10 mouse cellular contexts compared by ENCODE assay signal in the genomic region with DNA sequence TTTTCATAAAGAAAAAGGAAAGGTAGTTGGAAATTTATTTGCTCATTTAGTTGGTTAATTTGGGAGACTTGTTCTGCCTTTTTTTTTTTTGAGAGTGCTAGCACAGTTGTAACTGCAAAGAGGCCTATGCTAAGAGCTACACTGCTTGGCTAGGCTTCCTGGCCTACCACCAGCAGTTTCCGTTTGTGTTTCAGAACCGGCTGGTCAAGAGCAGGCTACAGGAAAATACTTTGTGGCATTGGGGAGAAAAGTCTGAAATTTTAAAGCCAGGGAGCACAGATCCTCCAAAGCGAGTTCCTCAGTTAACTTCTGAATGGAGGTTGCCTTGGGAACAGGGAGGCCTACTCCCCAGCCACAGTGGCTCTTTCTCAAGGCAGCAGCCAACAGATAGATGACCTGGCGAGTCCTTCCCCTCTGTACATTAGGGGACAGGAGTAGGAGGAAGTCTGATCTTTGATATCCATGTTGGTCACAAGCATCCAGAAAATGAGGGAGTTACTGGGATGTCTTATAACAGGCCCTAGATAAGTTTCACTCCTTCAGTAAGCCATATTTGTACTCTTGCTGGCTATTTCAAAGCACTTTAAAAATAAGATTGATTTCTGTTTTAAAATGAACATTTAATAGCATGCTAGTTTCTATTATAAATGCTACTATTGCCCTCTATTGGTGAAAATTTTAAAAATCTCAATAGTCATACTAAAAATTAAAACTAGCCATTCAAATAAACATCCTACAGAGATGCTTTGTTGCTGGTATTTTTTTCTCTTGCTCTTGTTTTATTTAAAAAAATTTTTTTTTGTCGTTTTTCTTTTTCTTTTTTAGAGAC. TPM values are rescaled to one million over a fixed set of nuclear protein-coding genes. Genes with fewer than 3 reads are reported as not detected.
DNase-seq lines count a peak whose midpoint lies in the region; ATAC-seq and TF ChIP-seq lines count a peak whose summit lies in the region.
"Had no signal": no experiment of that assay in that cellular context is flagged by ENCODE, and none has a peak within 500 bp of the region (broad histone marks: within the 10 kb centered on the region; RNA-seq: fewer than 3 reads in every experiment).

No protein-coding gene starts in this region.

- H3K4me3 ChIP-seq in left cerebral cortex, adult 2 months: no peak overlapping the region
- H3K4me3 ChIP-seq in MEL (ENCODE audit: control insufficient read depth in 1 of 2, insufficient read depth in 1 of 2, low read depth in 2 of 2, low read length in 2 of 2): no peak overlapping the region
- no peak overlapping the region for H3K4me3 ChIP-seq in hindbrain, embryonic 14.5 days (replicated peaks; ENCODE audit: low read length)
- H3K4me3 ChIP-seq: megakaryocyte, embryonic 14.5 days had no signal

- no peak overlapping the region for H3K9ac ChIP-seq in MEL (ENCODE audit: control insufficient read depth, low read depth, low read length, poor library complexity, severe bottlenecking)
- H3K9ac ChIP-seq in hindbrain, embryonic 14.5 days: no peak overlapping the region; the same call in 1 of the 2 replicates

- TF ChIP-seq CTCF in left cerebral cortex, adult 2 months (IDR thresholded peaks at IDR 0.05): peak; percentile 48
- peak in 1 of 3 experiments; percentile 50; a peak in 2 of 6 replicates for TF ChIP-seq CTCF in MEL (IDR thresholded peaks at IDR 0.05 in 2 of 3, conservative IDR thresholded peaks at IDR 0.05 in 1 of 3; ENCODE audit: control insufficient read depth in 1 of 3, insufficient read depth in 1 of 3, low read depth in 2 of 3, low read length in 3 of 3, poor library complexity in 1 of 3, severe bottlenecking in 1 of 3)

- H3K79me2 ChIP-seq in MEL (ENCODE audit: control insufficient read depth, insufficient read depth, low read length, poor library complexity): no peaks in the 10 kb centered on the region

- H3K4me2 ChIP-seq in hindbrain, embryonic 14.5 days (replicated peaks): no peak overlapping the region

- peak; percentile 83 for TF ChIP-seq RAD21 in MEL (IDR thresholded peaks at IDR 0.05; ENCODE audit: low read depth, low read length)

- no peaks in the 10 kb centered on the region for H3K27me3 ChIP-seq in MEL (ENCODE audit: control insufficient read depth in 1 of 2, insufficient read depth in 2 of 2, low read length in 2 of 2)
- no peaks in the 10 kb centered on the region for H3K27me3 ChIP-seq in hindbrain, embryonic 14.5 days (ENCODE audit: control insufficient read depth, insufficient read depth, low read length)
- H3K27me3 ChIP-seq: megakaryocyte, embryonic 14.5 days had no signal

- peak; percentile 42 for DNase-seq in cerebellum, adult 9-10 months
- no peak for DNase-seq in cerebellum, postnatal 14 days
- DNase-seq in left cerebral cortex, adult 2 months (ENCODE audit: extremely low spot score in 1 of 2, low spot score in 2 of 2): no peak
- no peak for DNase-seq in left cerebral cortex, adult 8-10 months (ENCODE audit: low spot score in 2 of 2)
- DNase-seq in MEL (ENCODE audit: low read depth, low spot score): peak; percentile 43
- DNase-seq in hindbrain, embryonic 14.5 days (ENCODE audit: low spot score): peak; percentile 70
- DNase-seq in left cerebral cortex, adult 9 months (ENCODE audit: low spot score in 2 of 2): no peak
- no peak for DNase-seq in spleen, adult 18-20 months
- DNase-seq: right cerebral cortex, postnatal 14 days had no signal

- intact Hi-C loops in left cerebral cortex, adult 2 months (cut with DNase I): loop anchor here (1.0 kb wide), 1 partner anchor 281 kb away; no protein-coding TSS in a partner anchor

- no peak; the same call in 1 of the 2 replicates for ATAC-seq in hindbrain, embryonic 14.5 days (ENCODE audit: low FRiP score)

- peak in 1 of 2 experiments; percentile 18; a peak in 1 of 4 replicates for TF ChIP-seq EP300 in MEL (IDR thresholded peaks at IDR 0.05; ENCODE audit: low read depth in 1 of 2, low read length in 2 of 2)

- no peak overlapping the region for H3K27ac ChIP-seq in left cerebral cortex, adult 2 months
- no peak overlapping the region for H3K27ac ChIP-seq in MEL (ENCODE audit: control insufficient read depth, low read depth, low read length)
- no peak overlapping the region for H3K27ac ChIP-seq in hindbrain, embryonic 14.5 days

- H3K36me3 ChIP-seq in MEL (ENCODE audit: control insufficient read depth in 1 of 2, insufficient read depth in 2 of 2, low read length in 2 of 2): peaks cover 2 to 6% of the 10 kb centered on the region in 2 experiments; a peak in 3 of 4 replicates
- peaks cover 43% of the 10 kb centered on the region for H3K36me3 ChIP-seq in hindbrain, embryonic 14.5 days (replicated peaks; ENCODE audit: control insufficient read depth, insufficient read depth)

- peaks cover 0 to 4% of the 10 kb centered on the region in 2 experiments; a peak in 1 of 4 replicates for H3K4me1 ChIP-seq in MEL (ENCODE audit: control insufficient read depth in 1 of 2, insufficient read depth in 2 of 2, low read length in 2 of 2)
- H3K4me1 ChIP-seq in hindbrain, embryonic 14.5 days (replicated peaks; ENCODE audit: control insufficient read depth, insufficient read depth, low read length): no peaks in the 10 kb centered on the region

- WGBS in hindbrain, embryonic 14.5 days: 27% methylated on average over 5 of the region's 5 CpGs

- TF ChIP-seq POLR2A in MEL (IDR thresholded peaks at IDR 0.05; ENCODE audit: control insufficient read depth in 1 of 2, insufficient read depth in 1 of 2, low read depth in 1 of 2, low read length in 2 of 2, poor library complexity in 1 of 2): no peak

- no peaks in the 10 kb centered on the region for H3K9me3 ChIP-seq in MEL (replicated peaks; ENCODE audit: insufficient read depth, low read length)
- H3K9me3 ChIP-seq in hindbrain, embryonic 14.5 days (ENCODE audit: control insufficient read depth, low read length): no peaks in the 10 kb centered on the region
- H3K9me3 ChIP-seq: megakaryocyte, embryonic 14.5 days had no signal

TF ChIP-seq in MEL, 35 proteins besides CTCF, POLR2A, EP300 and RAD21:
- no peak for TF ChIP-seq ELF1 (IDR thresholded peaks at IDR 0.05; ENCODE audit: low read depth, low read length)
- no peak for TF ChIP-seq MEF2A (IDR thresholded peaks at IDR 0.05; ENCODE audit: extremely low read depth, insufficient replicate concordance, low read depth, low read length, poor library complexity, severe bottlenecking)
- TF ChIP-seq SMC3 (IDR thresholded peaks at IDR 0.05; ENCODE audit: low read depth, low read length): peak; percentile 52
- TF ChIP-seq ZC3H11A (IDR thresholded peaks at IDR 0.05; ENCODE audit: low read depth, low read length): peak; percentile 38; the same call in 1 of the 2 replicates
- TF ChIP-seq HCFC1 (IDR thresholded peaks at IDR 0.05; ENCODE audit: low read depth, low read length): no peak
TF ChIP-seq in MEL: peak in this region for 2.

RNA-seq across cellular contexts. Expression of gene Limd1, which starts 38.1 kb away (rescaled TPM):
- 1 to 10 TPM; 6.2 to 7.8 TPM for total RNA-seq in left cerebral cortex, adult 2 months (2021)
- total RNA-seq in left cerebral cortex, adult 8-10 months (2022): 10 to 100 TPM in 1 of 4 experiments, 1 to 10 TPM in 3; 7.7 to 10.1 (median 8.0) TPM
- total RNA-seq in MEL (2012; rRNA removed): 32.0 and 37.5 TPM in 2 replicates
- 10 to 100 TPM in 1 of 2 experiments, not detected in 1; 32.6 TPM for polyA plus RNA-seq in MEL (2012; ENCODE audit: insufficient read depth in 1 of 2, insufficient read length in 2 of 2, low read depth in 1 of 2, low replicate concordance in 2 of 2, missing spikeins in 1 of 2)
- 14.1 and 15.5 TPM in 2 replicates for polyA plus RNA-seq in hindbrain, embryonic 14.5 days (2014; fragmentation: Nextera tagmentation; extraction: Ambion mirVana)

Comparison
In these comparisons a context has a peak if more than half of its experiments do, and no peak if none do; other contexts are left out.
1. DNase-seq: peak in cerebellum, adult 9-10 months (single experiment), MEL (single experiment) and hindbrain, embryonic 14.5 days (single experiment); none in cerebellum, postnatal 14 days (0 of 2), left cerebral cortex, adult 2 months (0 of 2), left cerebral cortex, adult 8-10 months (0 of 2), left cerebral cortex, adult 9 months (0 of 2) and spleen, adult 18-20 months (0 of 2).